Mouse (Mus musculus): ENCODE measurements around the gene Vps37d.

DNA sequence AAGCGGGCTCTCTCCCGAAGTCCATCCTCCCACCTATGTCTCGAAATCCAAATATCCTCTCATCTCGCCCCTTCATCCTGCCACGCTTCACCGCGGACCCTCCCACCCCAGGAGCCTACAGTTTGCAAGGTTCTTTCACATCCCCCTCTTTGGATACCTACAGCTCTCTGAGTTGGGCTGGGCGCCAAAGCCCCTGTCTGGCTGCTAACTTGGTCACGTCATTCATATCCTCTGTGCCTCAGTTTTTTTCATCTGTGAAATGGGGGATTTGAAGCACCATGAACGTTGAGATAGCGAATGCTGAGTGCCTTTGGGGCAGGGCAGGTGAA, 380 bp upstream of the Vps37d start:
- TF ChIP-seq CTCF (IDR thresholded peaks at IDR 0.05; ENCODE audit: low read depth) (no peak), EP300 (optimal IDR thresholded peaks at IDR 0.05) (no peak)
